ENCODE assay signal across 16 mouse cellular contexts in genomic region chr11:48933923-48934322, GRCm38 (mm10). TPM values are rescaled to one million over a fixed set of nuclear protein-coding genes. Genes with fewer than 3 reads are reported as not detected.
A peak's percentile ranks its signal among the peaks of the same experiment; 100 is the strongest.
DNase-seq lines count a peak whose midpoint lies in the region; ATAC-seq and TF ChIP-seq lines count a peak whose summit lies in the region.
"Not testable (repeated sequence)": the region's sequence is repeated elsewhere in the genome, so short reads cannot be mapped to it uniquely, and the experiment has no call there.
"Had no signal": no experiment of that assay in that cellular context is flagged by ENCODE, and none has a peak within 500 bp of the region (broad histone marks: within the 10 kb centered on the region; RNA-seq: fewer than 3 reads in every experiment).

No protein-coding gene starts in this region.

- TF ChIP-seq POLR2A in kidney, adult 2 months (IDR thresholded peaks at IDR 0.05; ENCODE audit: low read depth, low read length); spleen, adult 2 months (IDR thresholded peaks at IDR 0.05; ENCODE audit: low read depth, low read length): not testable (repeated sequence)

- not testable (repeated sequence) for H3K4me3 ChIP-seq in kidney, adult 2 months (ENCODE audit: insufficient read depth, low read depth, low read length); kidney, embryonic 16.5 days (ENCODE audit: low read length); lung, embryonic 16.5 days (ENCODE audit: low read length); spleen, adult 2 months (ENCODE audit: extremely low read depth, insufficient read depth, insufficient read length)

- not testable (repeated sequence) for H3K9ac ChIP-seq in kidney, embryonic 16.5 days (replicated peaks; ENCODE audit: low read length); lung, embryonic 16.5 days (ENCODE audit: low read length)

- H3K27me3 ChIP-seq in kidney, adult 2 months (replicated peaks; ENCODE audit: control insufficient read depth, insufficient read depth, low read length); kidney, embryonic 16.5 days (ENCODE audit: insufficient read depth, low read length); lung, embryonic 16.5 days (ENCODE audit: control insufficient read depth, insufficient read depth, low read depth, low read length); spleen, adult 2 months (ENCODE audit: control insufficient read depth, insufficient read depth, low read length): not testable (repeated sequence)

- H3K9me3 ChIP-seq in kidney, embryonic 16.5 days (ENCODE audit: low read length); lung, embryonic 16.5 days (ENCODE audit: control insufficient read depth, low read length): not testable (repeated sequence)

- not testable (repeated sequence) for H3K4me2 ChIP-seq in kidney, embryonic 16.5 days (replicated peaks; ENCODE audit: low read depth, low read length); lung, embryonic 16.5 days (ENCODE audit: low read depth, low read length)

- 7% methylated on average over 1 of the region's 1 CpGs for WGBS in kidney, adult 2 months
- 25% methylated on average over 1 of the region's 1 CpGs for WGBS in kidney, embryonic 16.5 days
- WGBS in lung, embryonic 16.5 days, result 0% methylated on average over 1 of the region's 1 CpGs
- WGBS in spleen, adult 2 months, result 54% methylated on average over 1 of the region's 1 CpGs

- TF ChIP-seq CTCF in kidney, adult 2 months (conservative IDR thresholded peaks at IDR 0.05; ENCODE audit: insufficient read depth, insufficient read length, low read depth, low read length); spleen, adult 2 months (IDR thresholded peaks at IDR 0.05; ENCODE audit: extremely low read depth, insufficient read depth, insufficient read length, insufficient replicate concordance): not testable (repeated sequence)

- H3K36me3 ChIP-seq in kidney, adult 2 months (ENCODE audit: control insufficient read depth, insufficient read depth, low read length); kidney, embryonic 16.5 days (ENCODE audit: insufficient read depth, low read length); lung, embryonic 16.5 days (ENCODE audit: control insufficient read depth, insufficient read depth, low read length); spleen, adult 2 months (ENCODE audit: control insufficient read depth, insufficient read depth, low read length): not testable (repeated sequence)

- ATAC-seq in activated CD4-positive, CD25-positive, alpha-beta regulatory T cell, adult 4 months, result peak; percentile 13
- 0 out of 2 replicates have a peak, but pooled peaks have one; percentile 19 for ATAC-seq in kidney, embryonic 16.5 days (ENCODE audit: low FRiP score, low TSS enrichment)
- ATAC-seq in lung, embryonic 16.5 days (ENCODE audit: low read depth), result peak; percentile 52; the same call in 1 of the 2 replicates

- H3K4me1 ChIP-seq in kidney, adult 2 months (ENCODE audit: control insufficient read depth, insufficient read depth, low read length); kidney, embryonic 16.5 days (ENCODE audit: insufficient read depth, low read length); lung, embryonic 16.5 days (replicated peaks; ENCODE audit: control insufficient read depth, insufficient read depth, low read length); spleen, adult 2 months (ENCODE audit: control insufficient read depth, insufficient read depth, insufficient read length): not testable (repeated sequence)

- H3K27ac ChIP-seq in kidney, adult 2 months (ENCODE audit: insufficient read depth, low read depth, low read length), result 0 out of 2 replicates have a peak overlapping the region, but pooled peaks have one; percentile 38
- not testable (repeated sequence) for H3K27ac ChIP-seq in kidney, embryonic 16.5 days (ENCODE audit: low read length); lung, embryonic 16.5 days (ENCODE audit: low read length)
- peak overlapping the region; percentile 43 for H3K27ac ChIP-seq in spleen, adult 2 months (ENCODE audit: insufficient read depth, low read length)

- DNase-seq in kidney, adult 2 months, result peak; percentile 4
- DNase-seq in spleen, adult 2 months (ENCODE audit: low read depth in 1 of 2, low spot score in 2 of 2), result not testable (repeated sequence)
- peak; percentile 7 for DNase-seq in yolk sac, embryonic 10.5 days (ENCODE audit: low spot score)

RNA-seq across cellular contexts. Expression of gene Psme2b, which starts 12.1 kb away (rescaled TPM):
- polyA plus RNA-seq in activated CD4-positive, CD25-positive, alpha-beta regulatory T cell, adult 4 months (2017; shearing (Covaris generic)), result 100 to 1,000 TPM; 226 to 234 TPM
- 4.0 and 6.5 TPM in 2 replicates for polyA plus RNA-seq in kidney, adult 2 months (2012; rRNA removed)
- 3.8 and 6.9 TPM in 2 replicates for polyA plus RNA-seq in kidney, embryonic 16.5 days (2015; fragmentation: Nextera tagmentation; extraction: Ambion mirVana)
- polyA plus RNA-seq in lung, embryonic 16.5 days (2015; fragmentation: Nextera tagmentation; extraction: Ambion mirVana), result 3.5 and 6.6 TPM in 2 replicates
- 8.3 and 12.9 TPM in 2 replicates for polyA plus RNA-seq in spleen, adult 2 months (2012; rRNA removed)

RNA-seq across cellular contexts. Expression of gene Gm5431, which starts 31.9 kb away (rescaled TPM):
- under 1 TPM; 0.37 to 0.66 TPM for polyA plus RNA-seq in activated CD4-positive, CD25-positive, alpha-beta regulatory T cell, adult 4 months (2017; shearing (Covaris generic))
- polyA plus RNA-seq in kidney, adult 2 months (2012; rRNA removed), result 0.19 and 0.20 TPM in 2 replicates
- 0.09 and 0.21 TPM in 2 replicates for polyA plus RNA-seq in kidney, embryonic 16.5 days (2015; fragmentation: Nextera tagmentation; extraction: Ambion mirVana)
- 0.18 and 0.24 TPM in 2 replicates for polyA plus RNA-seq in lung, embryonic 16.5 days (2015; fragmentation: Nextera tagmentation; extraction: Ambion mirVana)
- 0.36 and 0.37 TPM in 2 replicates for polyA plus RNA-seq in spleen, adult 2 months (2012; rRNA removed)
- polyA plus RNA-seq: C2C12; erythroblast, embryonic 14.5 days; forebrain, embryonic 10.5 days; G1E had no signal

RNA-seq across cellular contexts. Expression of gene Olfr56, which starts 44.8 kb away (rescaled TPM):
- under 1 TPM in 1 of 2 experiments, not detected in 1; 0.82 TPM for polyA plus RNA-seq in activated CD4-positive, CD25-positive, alpha-beta regulatory T cell, adult 4 months (2017; shearing (Covaris generic))
- 0.10 and 0.16 TPM in 2 replicates for polyA plus RNA-seq in kidney, adult 2 months (2012; rRNA removed)
- 0.08 TPM in 1 of 2 replicates, not detected in the other for polyA plus RNA-seq in kidney, embryonic 16.5 days (2015; fragmentation: Nextera tagmentation; extraction: Ambion mirVana)
- not detected in 2 replicates for polyA plus RNA-seq in lung, embryonic 16.5 days (2015; fragmentation: Nextera tagmentation; extraction: Ambion mirVana)
- 0.05 and 0.22 TPM in 2 replicates for polyA plus RNA-seq in spleen, adult 2 months (2012; rRNA removed)
- polyA plus RNA-seq: embryonic facial prominence, embryonic 11.5 days; embryonic facial prominence, embryonic 13.5 days; embryonic facial prominence, embryonic 15.5 days; forebrain, embryonic 10.5 days; forebrain, embryonic 12.5 days; forebrain, embryonic 14.5 days; forebrain, embryonic 16.5 days had no signal

RNA-seq across cellular contexts. Expression of gene 9930111J21Rik1, which starts 45.3 kb away (rescaled TPM):
- polyA plus RNA-seq in activated CD4-positive, CD25-positive, alpha-beta regulatory T cell, adult 4 months (2017; shearing (Covaris generic)), result 100 to 1,000 TPM; 122 to 166 TPM
- 2.0 and 3.1 TPM in 2 replicates for polyA plus RNA-seq in kidney, adult 2 months (2012; rRNA removed)
- 0.54 and 0.76 TPM in 2 replicates for polyA plus RNA-seq in kidney, embryonic 16.5 days (2015; fragmentation: Nextera tagmentation; extraction: Ambion mirVana)
- polyA plus RNA-seq in lung, embryonic 16.5 days (2015; fragmentation: Nextera tagmentation; extraction: Ambion mirVana), result 0.85 and 1.5 TPM in 2 replicates
- 16.0 and 17.9 TPM in 2 replicates for polyA plus RNA-seq in spleen, adult 2 months (2012; rRNA removed)
- polyA plus RNA-seq: erythroblast, embryonic 14.5 days had no signal

RNA-seq across cellular contexts. Expression of gene Gm12185, which starts 58.1 kb away (rescaled TPM):
- polyA plus RNA-seq in activated CD4-positive, CD25-positive, alpha-beta regulatory T cell, adult 4 months (2017; shearing (Covaris generic)), result 1 to 10 TPM; 4.9 to 7.3 TPM
- 0.08 and 0.33 TPM in 2 replicates for polyA plus RNA-seq in kidney, adult 2 months (2012; rRNA removed)
- 0.03 TPM in 1 of 2 replicates, not detected in the other for polyA plus RNA-seq in kidney, embryonic 16.5 days (2015; fragmentation: Nextera tagmentation; extraction: Ambion mirVana)
- polyA plus RNA-seq in lung, embryonic 16.5 days (2015; fragmentation: Nextera tagmentation; extraction: Ambion mirVana), result 0.06 TPM in 1 of 2 replicates, not detected in the other
- 0.23 and 0.36 TPM in 2 replicates for polyA plus RNA-seq in spleen, adult 2 months (2012; rRNA removed)
- polyA plus RNA-seq: embryonic facial prominence, embryonic 11.5 days; embryonic facial prominence, embryonic 13.5 days; embryonic facial prominence, embryonic 15.5 days; erythroblast, embryonic 14.5 days; forebrain, embryonic 10.5 days; forebrain, embryonic 12.5 days; forebrain, embryonic 14.5 days; forebrain, embryonic 16.5 days; G1E had no signal

Comparison
In these comparisons a context has a peak if more than half of its experiments do, and no peak if none do; other contexts are left out.
1. RNA of gene Psme2b, which starts 12.1 kb away (polyA plus RNA-seq): 226 to 234 TPM in activated CD4-positive, CD25-positive, alpha-beta regulatory T cell, adult 4 months; 8.3 to 12.9 TPM in spleen, adult 2 months, 4.0 to 6.5 TPM in kidney, adult 2 months, 3.8 to 6.9 TPM in kidney, embryonic 16.5 days and 3.5 to 6.6 TPM in lung, embryonic 16.5 days; every median in the first group is over 10 times any median in the second.
2. Peak in every context shown above with its lines, with median percentiles within 50 percentile points of each other: ATAC-seq.